Mouse (Mus musculus) erythroblast, embryonic 14.5 days (primary cell): ENCODE measurements around the gene Zfp668.

Source experiments
- GATA1 ChIP-seq: IDR thresholded peaks from 2 replicates; pipeline ENCODE4 v1.6.1; 2012; ENCODE audit warnings: low read length, inconsistent platforms, mixed read lengths
- TAL1 ChIP-seq: IDR thresholded peaks from 3 replicates; pipeline ENCODE4 v1.6.1; 2012; ENCODE audit warnings: low read length, inconsistent platforms, mixed read lengths

DNA sequence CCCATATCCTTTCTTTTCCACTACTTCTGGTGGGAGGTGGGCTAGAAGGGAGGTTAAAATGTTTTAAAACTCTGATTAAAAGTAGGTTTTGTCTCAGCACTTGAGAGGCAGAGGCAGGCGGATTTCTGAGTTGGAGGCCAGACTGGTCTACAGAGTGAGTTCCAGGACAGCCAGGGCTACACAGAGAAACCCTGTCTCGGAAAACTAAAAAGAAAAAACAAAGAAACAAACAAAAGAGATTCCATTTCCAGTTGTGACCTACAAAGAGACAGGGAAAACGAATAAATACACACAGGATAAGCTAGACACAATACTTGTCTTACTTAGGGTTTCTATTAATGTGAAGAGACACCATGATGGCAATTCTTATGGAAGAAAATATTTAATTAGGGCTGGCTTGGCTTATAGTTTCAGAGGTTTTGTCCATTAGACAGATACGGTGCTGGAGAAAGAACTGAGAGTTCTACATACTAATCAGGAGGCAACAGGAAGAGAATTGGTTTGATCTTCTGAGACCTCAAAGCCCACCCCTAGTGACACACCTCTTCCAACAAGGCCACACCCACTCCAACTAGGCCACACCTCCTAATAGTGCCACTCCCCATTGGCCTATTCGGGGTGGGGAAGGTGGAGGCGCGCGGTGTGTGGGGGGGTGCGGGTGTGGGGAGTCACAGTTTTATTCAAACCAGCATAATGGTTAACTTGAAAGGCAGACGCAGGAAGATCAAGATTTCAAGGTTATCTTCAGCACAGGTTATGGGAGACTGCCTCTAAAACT, 21.7 kb upstream of the Zfp668 start:
- no peak for TF ChIP-seq GATA1
- TF ChIP-seq TAL1 = no peak
